Mouse (Mus musculus): ENCODE results near the gene Arl15. TPM values are rescaled to one million over a fixed set of nuclear protein-coding genes. Genes with fewer than 3 reads are reported as not detected.

Arl15 gene
- total RNA-seq, 2 experiments from 2014 or later = 50.5 to 53.9 TPM

GRCm38 (mm10) chr13:113869212-113870205 is 75.2 kb downstream of the Arl15 start:
- DNase-seq (ENCODE audit: low spot score in 2 of 2) = peak; percentile 61 to 72

GRCm38 (mm10) chr13:113870403-113870802 is 76.1 kb downstream of the Arl15 start:
- DNase-seq (ENCODE audit: low spot score in 2 of 2) = no peak

GRCm38 (mm10) chr13:113871853-113872252 is 77.5 kb downstream of the Arl15 start:
- no peak for DNase-seq (ENCODE audit: low spot score in 2 of 2)

GRCm38 (mm10) chr13:113875724-113876123 is 81.4 kb downstream of the Arl15 start:
- no peak for DNase-seq (ENCODE audit: low spot score in 2 of 2)

GRCm38 (mm10) chr13:113877420-113877819 is 83.1 kb downstream of the Arl15 start:
- DNase-seq (ENCODE audit: low spot score in 2 of 2) = peak; percentile 68 to 79

GRCm38 (mm10) chr13:113878571-113878970 is 84.3 kb downstream of the Arl15 start:
- no peak for DNase-seq (ENCODE audit: low spot score in 2 of 2)

- no peak for DNase-seq (ENCODE audit: low spot score in 2 of 2)
Observed at GRCm38 (mm10) chr13:113879651-113880327, 85.5 kb downstream of the Arl15 start.

- DNase-seq (ENCODE audit: low spot score in 2 of 2) = no peak
Observed at GRCm38 (mm10) chr13:113880564-113881171, 86.4 kb downstream of the Arl15 start.

- no peak for DNase-seq (ENCODE audit: low spot score in 2 of 2)
Observed at GRCm38 (mm10) chr13:113882959-113883358, 88.7 kb downstream of the Arl15 start.

- no peak for DNase-seq (ENCODE audit: low spot score in 2 of 2)
Observed at GRCm38 (mm10) chr13:113887090-113887489, 92.8 kb downstream of the Arl15 start.

GRCm38 (mm10) chr13:113888126-113888525 is 93.8 kb downstream of the Arl15 start:
- no peak for DNase-seq (ENCODE audit: low spot score in 2 of 2)

- DNase-seq (ENCODE audit: low spot score in 2 of 2) = no peak
Observed at GRCm38 (mm10) chr13:113888704-113889103, 94.4 kb downstream of the Arl15 start.

- no peak for DNase-seq (ENCODE audit: low spot score in 2 of 2)
Observed at GRCm38 (mm10) chr13:113889140-113890055, 95.1 kb downstream of the Arl15 start.

- DNase-seq (ENCODE audit: low spot score in 2 of 2) = no peak
Observed at GRCm38 (mm10) chr13:113896684-113897083, 102.4 kb downstream of the Arl15 start.

GRCm38 (mm10) chr13:113897498-113897897 is 103.2 kb downstream of the Arl15 start:
- no peak for DNase-seq (ENCODE audit: low spot score in 2 of 2)

GRCm38 (mm10) chr13:113897951-113898350 is 103.6 kb downstream of the Arl15 start:
- DNase-seq (ENCODE audit: low spot score in 2 of 2) = no peak

GRCm38 (mm10) chr13:113901001-113901545 is 106.8 kb downstream of the Arl15 start:
- no peak for DNase-seq (ENCODE audit: low spot score in 2 of 2)

GRCm38 (mm10) chr13:113903255-113903654 is 109.0 kb downstream of the Arl15 start:
- DNase-seq (ENCODE audit: low spot score in 2 of 2) = no peak

GRCm38 (mm10) chr13:113911986-113912519 is 117.7 kb downstream of the Arl15 start:
- no peak for DNase-seq (ENCODE audit: low spot score in 2 of 2)

GRCm38 (mm10) chr13:113914551-113914971 is 120.3 kb downstream of the Arl15 start:
- DNase-seq (ENCODE audit: low spot score in 2 of 2) = no peak

All from layer of hippocampus, postnatal 10 days (tissue).